In the genomic region with DNA sequence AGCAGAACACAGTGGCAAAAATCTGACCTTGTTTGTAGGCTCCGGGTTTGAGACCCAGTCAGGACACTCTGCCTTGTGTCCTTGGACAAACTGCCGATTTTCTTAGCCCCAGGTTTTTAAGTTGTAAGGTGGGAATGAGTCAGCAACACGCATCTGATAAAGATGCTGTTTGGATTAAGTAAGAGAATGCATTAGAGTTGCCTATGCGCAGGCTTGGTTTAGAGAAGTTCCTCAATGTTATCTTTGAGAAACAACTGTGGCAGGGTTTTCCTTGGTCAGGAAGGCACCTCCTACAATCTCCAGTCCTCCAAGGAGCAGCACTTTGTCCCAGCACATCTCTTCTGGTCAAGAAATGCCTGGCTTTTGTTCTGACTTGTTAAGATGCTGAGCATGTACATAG, we compare ENCODE assay signal across 1 mouse cellular context.
TF ChIP-seq lines count a peak whose summit lies in the region.

No protein-coding gene starts in this region.

TF ChIP-seq in MEL, 35 proteins besides CTCF, POLR2A, EP300 and RAD21 (continued from another document):
- TF ChIP-seq TBP (IDR thresholded peaks at IDR 0.05; ENCODE audit: low read depth, low read length) (peak; percentile 81), NRF1 (IDR thresholded peaks at IDR 0.05; ENCODE audit: insufficient read depth, low read depth, low read length, poor library complexity, severe bottlenecking) (peak; percentile 70), ZMIZ1 (IDR thresholded peaks at IDR 0.05; ENCODE audit: low read depth, low read length) (no peak), GABPA (IDR thresholded peaks at IDR 0.05; ENCODE audit: low read depth, low read length) (peak; percentile 90), RCOR1 (IDR thresholded peaks at IDR 0.05; ENCODE audit: low read depth, low read length) (peak; percentile 93), TCF12 (IDR thresholded peaks at IDR 0.05; ENCODE audit: low read depth, low read length) (peak; percentile 95), MXI1 (IDR thresholded peaks at IDR 0.05; ENCODE audit: low read depth, low read length) (0 out of 2 replicates have a peak, but pooled peaks have one; percentile 58), NELFE (IDR thresholded peaks at IDR 0.05; ENCODE audit: low read depth, low read length) (no peak), MAZ (IDR thresholded peaks at IDR 0.05; ENCODE audit: low read depth, low read length) (no peak)
